ENCODE assay signal across 12 mouse cellular contexts in genomic region chr14:59624326-59624885, GRCm38 (mm10). TPM values are rescaled to one million over a fixed set of nuclear protein-coding genes. Genes with fewer than 3 reads are reported as not detected.
DNase-seq lines count a peak whose midpoint lies in the region; ATAC-seq and TF ChIP-seq lines count a peak whose summit lies in the region.
"Had no signal": no experiment of that assay in that cellular context is flagged by ENCODE, and none has a peak within 500 bp of the region (broad histone marks: within the 10 kb centered on the region; RNA-seq: fewer than 3 reads in every experiment).

No protein-coding gene starts in this region.

- no peak for TF ChIP-seq EP300 in lung, postnatal 0 days (IDR thresholded peaks at IDR 0.05)

- H3K9me3 ChIP-seq in heart, embryonic 10.5 days: no peaks in the 10 kb centered on the region
- no peaks in the 10 kb centered on the region for H3K9me3 ChIP-seq in lung, postnatal 0 days (ENCODE audit: low read length)
- H3K9me3 ChIP-seq in forebrain, postnatal 0 days (ENCODE audit: low read length): no peaks in the 10 kb centered on the region

- H3K4me1 ChIP-seq in heart, embryonic 10.5 days: peaks cover 32% of the 10 kb centered on the region
- H3K4me1 ChIP-seq in lung, postnatal 0 days (ENCODE audit: insufficient read depth, low read depth, low read length): no peaks in the 10 kb centered on the region
- peaks cover 8% of the 10 kb centered on the region; the same call in 1 of the 2 replicates for H3K4me1 ChIP-seq in forebrain, postnatal 0 days (ENCODE audit: insufficient read depth)

- no peak overlapping the region for H3K27ac ChIP-seq in heart, embryonic 10.5 days
- H3K27ac ChIP-seq in lung, postnatal 0 days (ENCODE audit: low read length): no peak overlapping the region
- H3K27ac ChIP-seq in forebrain, postnatal 0 days (ENCODE audit: low read depth, low read length): no peak overlapping the region
- H3K27ac ChIP-seq: liver, embryonic 14.5 days had no signal

- intact Hi-C loops in heart, postnatal 10 days (cut with DNase I): no loop called here

- H3K4me2 ChIP-seq in lung, postnatal 0 days (replicated peaks; ENCODE audit: low read depth, low read length): peak overlapping the region; percentile 90; the same call in 1 of the 2 replicates
- peak overlapping the region; percentile 82; the same call in 1 of the 2 replicates for H3K4me2 ChIP-seq in forebrain, postnatal 0 days (ENCODE audit: low read depth)

- peak; percentile 47 for DNase-seq in heart, embryonic 10.5 days (ENCODE audit: low spot score)
- no peak for DNase-seq in heart, postnatal 10 days
- DNase-seq in lung, postnatal 0 days (ENCODE audit: low spot score): no peak
- DNase-seq in lung, postnatal 4 days: no peak
- DNase-seq in forebrain, postnatal 0 days: no peak
- peak; percentile 83 for DNase-seq in skeletal muscle tissue, adult 2 months (ENCODE audit: low read depth, low spot score)
- DNase-seq in urinary bladder, adult 18-20 months (ENCODE audit: low spot score in 2 of 2): no peak
- no peak for DNase-seq in frontal cortex, postnatal 25 days (ENCODE audit: low spot score in 2 of 2)
- DNase-seq: cerebellum, adult 11 months had no signal

- 0 out of 2 replicates have a peak, but pooled peaks cover 2% of the 10 kb centered on the region for H3K36me3 ChIP-seq in heart, embryonic 10.5 days
- H3K36me3 ChIP-seq in lung, postnatal 0 days (ENCODE audit: insufficient read depth, low read length): no peaks in the 10 kb centered on the region
- no peaks in the 10 kb centered on the region for H3K36me3 ChIP-seq in forebrain, postnatal 0 days (ENCODE audit: insufficient read depth)

- H3K4me3 ChIP-seq in heart, embryonic 10.5 days: peak overlapping the region; percentile 73; the same call in 1 of the 2 replicates
- H3K4me3 ChIP-seq in lung, postnatal 0 days (ENCODE audit: low read depth, low read length): no peak overlapping the region
- no peak overlapping the region for H3K4me3 ChIP-seq in forebrain, postnatal 0 days (ENCODE audit: low read depth, low read length)

- H3K27me3 ChIP-seq in heart, embryonic 10.5 days (ENCODE audit: insufficient read depth, poor library complexity, severe bottlenecking): peaks cover 3% of the 10 kb centered on the region; the same call in 1 of the 2 replicates
- no peaks in the 10 kb centered on the region for H3K27me3 ChIP-seq in lung, postnatal 0 days (replicated peaks; ENCODE audit: insufficient read depth, low read length)
- no peaks in the 10 kb centered on the region for H3K27me3 ChIP-seq in forebrain, postnatal 0 days (ENCODE audit: insufficient read depth, low read length)

- no peak overlapping the region for H3K9ac ChIP-seq in lung, postnatal 0 days (replicated peaks; ENCODE audit: low read depth)
- H3K9ac ChIP-seq in forebrain, postnatal 0 days: no peak overlapping the region
- H3K9ac ChIP-seq: liver, embryonic 14.5 days had no signal

- TF ChIP-seq CTCF in lung, postnatal 0 days (IDR thresholded peaks at IDR 0.05): no peak
- no peak for TF ChIP-seq CTCF in forebrain, postnatal 0 days (IDR thresholded peaks at IDR 0.05; ENCODE audit: low read depth)

- 41% methylated on average over 9 of the region's 9 CpGs for WGBS in heart, embryonic 10.5 days
- 39% methylated on average over 9 of the region's 9 CpGs for WGBS in lung, postnatal 0 days
- WGBS in forebrain, postnatal 0 days: 19% methylated on average over 9 of the region's 9 CpGs

- ATAC-seq in lung, postnatal 0 days: no peak
- ATAC-seq in forebrain, postnatal 0 days: no peak
- ATAC-seq: activated CD4-positive, CD25-positive, alpha-beta regulatory T cell, adult 4 months had no signal

RNA-seq across cellular contexts. Expression of gene Shisa2, which starts 0.7 kb away (rescaled TPM):
- 9.4 and 23.6 TPM in 2 replicates for polyA plus RNA-seq in heart, embryonic 10.5 days (2016; fragmentation: Nextera tagmentation; extraction: Ambion mirVana)
- 1 to 10 TPM; 1.0 to 1.3 TPM for total RNA-seq in heart, postnatal 10 days (2021)
- 10.6 and 17.5 TPM in 2 replicates for polyA plus RNA-seq in lung, postnatal 0 days (2015; fragmentation: Nextera tagmentation; extraction: Ambion mirVana)
- 11.8 and 12.6 TPM in 2 replicates for total RNA-seq in forebrain, postnatal 0 days (2014; rRNA removed)
- 5.2 and 7.1 TPM in 2 replicates for polyA plus RNA-seq in forebrain, postnatal 0 days (2015; fragmentation: Nextera tagmentation; extraction: Ambion mirVana)
- total RNA-seq: neutrophil, adult 5-6 weeks had no signal

RNA-seq across cellular contexts. Expression of gene Cdadc1, which starts 26.6 kb away (rescaled TPM):
- 25.7 and 28.0 TPM in 2 replicates for polyA plus RNA-seq in heart, embryonic 10.5 days (2016; fragmentation: Nextera tagmentation; extraction: Ambion mirVana)
- 10 to 100 TPM; 37.5 to 38.9 TPM for total RNA-seq in heart, postnatal 10 days (2021)
- polyA plus RNA-seq in lung, postnatal 0 days (2015; fragmentation: Nextera tagmentation; extraction: Ambion mirVana): 42.0 and 42.3 TPM in 2 replicates
- 5.1 and 8.8 TPM in 2 replicates for total RNA-seq in forebrain, postnatal 0 days (2014; rRNA removed)
- polyA plus RNA-seq in forebrain, postnatal 0 days (2015; fragmentation: Nextera tagmentation; extraction: Ambion mirVana): 33.8 and 34.6 TPM in 2 replicates

Comparison
In these comparisons a context has a peak if more than half of its experiments do, and no peak if none do; other contexts are left out.
1. DNase-seq: peak in heart, embryonic 10.5 days (single experiment) and skeletal muscle tissue, adult 2 months (single experiment); none in heart, postnatal 10 days (0 of 2), lung, postnatal 0 days (single experiment), lung, postnatal 4 days (0 of 2), forebrain, postnatal 0 days (single experiment), urinary bladder, adult 18-20 months (0 of 2) and frontal cortex, postnatal 25 days (0 of 2).